ENCODE assay signal across 10 mouse cellular contexts in genomic region chr2:164823969-164824368, GRCm38 (mm10). TPM values are rescaled to one million over a fixed set of nuclear protein-coding genes. Genes with fewer than 3 reads are reported as not detected.
DNase-seq lines count a peak whose midpoint lies in the region; ATAC-seq and TF ChIP-seq lines count a peak whose summit lies in the region.
"Had no signal": no experiment of that assay in that cellular context is flagged by ENCODE, and none has a peak within 500 bp of the region (broad histone marks: within the 10 kb centered on the region; RNA-seq: fewer than 3 reads in every experiment).

No protein-coding gene starts in this region.

- 92% methylated on average over 4 of the region's 4 CpGs for WGBS in intestine, embryonic 14.5 days
- 87% methylated on average over 4 of the region's 4 CpGs for WGBS in intestine, postnatal 0 days
- 95% methylated on average over 4 of the region's 4 CpGs for WGBS in embryonic facial prominence, embryonic 14.5 days
- WGBS in liver, postnatal 0 days (ENCODE audit: insufficient replicate concordance): 92% methylated on average over 4 of the region's 4 CpGs

- H3K27me3 ChIP-seq in intestine, embryonic 14.5 days (replicated peaks; ENCODE audit: control insufficient read depth, insufficient read depth, low read length): no peaks in the 10 kb centered on the region
- no peaks in the 10 kb centered on the region for H3K27me3 ChIP-seq in intestine, postnatal 0 days (replicated peaks; ENCODE audit: control insufficient read depth, insufficient read depth, low read length)
- no peaks in the 10 kb centered on the region for H3K27me3 ChIP-seq in embryonic facial prominence, embryonic 14.5 days (replicated peaks; ENCODE audit: control insufficient read depth, insufficient read depth, low read length)
- H3K27me3 ChIP-seq in liver, postnatal 0 days (ENCODE audit: insufficient read depth, low read length): no peaks in the 10 kb centered on the region

- H3K36me3 ChIP-seq in intestine, embryonic 14.5 days (ENCODE audit: control insufficient read depth, insufficient read depth, low read length): peaks cover 54% of the 10 kb centered on the region
- H3K36me3 ChIP-seq in intestine, postnatal 0 days (ENCODE audit: control insufficient read depth, insufficient read depth): peaks cover 55% of the 10 kb centered on the region
- H3K36me3 ChIP-seq in embryonic facial prominence, embryonic 14.5 days (ENCODE audit: control insufficient read depth, insufficient read depth, low read length): peaks cover 44% of the 10 kb centered on the region
- H3K36me3 ChIP-seq in liver, postnatal 0 days (replicated peaks; ENCODE audit: insufficient read depth, low read length): peaks cover 29% of the 10 kb centered on the region; the same call in 1 of the 2 replicates

- ATAC-seq in intestine, embryonic 14.5 days (replicated peaks; ENCODE audit: low FRiP score, low TSS enrichment, low read depth): no peak
- ATAC-seq in intestine, postnatal 0 days: no peak
- no peak for ATAC-seq in embryonic facial prominence, embryonic 14.5 days (ENCODE audit: low read depth)
- ATAC-seq in liver, postnatal 0 days: no peak

- H3K4me2 ChIP-seq in intestine, embryonic 14.5 days (ENCODE audit: low read length): 0 out of 2 replicates have a peak overlapping the region, but pooled peaks have one; percentile 63
- no peak overlapping the region for H3K4me2 ChIP-seq in intestine, postnatal 0 days (replicated peaks; ENCODE audit: low read depth)
- H3K4me2 ChIP-seq in embryonic facial prominence, embryonic 14.5 days (ENCODE audit: low read depth, low read length): peak overlapping the region; percentile 55
- peak overlapping the region; percentile 91 for H3K4me2 ChIP-seq in liver, postnatal 0 days (ENCODE audit: low read depth, low read length)

- no peak overlapping the region for H3K27ac ChIP-seq in intestine, embryonic 14.5 days (ENCODE audit: low read depth)
- no peak overlapping the region for H3K27ac ChIP-seq in intestine, postnatal 0 days (ENCODE audit: low read depth, low read length)
- no peak overlapping the region for H3K27ac ChIP-seq in embryonic facial prominence, embryonic 14.5 days (replicated peaks; ENCODE audit: low read depth, low read length)
- no peak overlapping the region for H3K27ac ChIP-seq in liver, postnatal 0 days (ENCODE audit: low read depth)

- no peak for TF ChIP-seq CTCF in intestine, postnatal 0 days (IDR thresholded peaks at IDR 0.05; ENCODE audit: low read depth)
- TF ChIP-seq CTCF in liver, postnatal 0 days (IDR thresholded peaks at IDR 0.05; ENCODE audit: low read depth): no peak

- no peaks in the 10 kb centered on the region for H3K9me3 ChIP-seq in intestine, embryonic 14.5 days (ENCODE audit: control insufficient read depth, low read length)
- no peaks in the 10 kb centered on the region for H3K9me3 ChIP-seq in intestine, postnatal 0 days (ENCODE audit: control insufficient read depth)
- no peaks in the 10 kb centered on the region for H3K9me3 ChIP-seq in embryonic facial prominence, embryonic 14.5 days (ENCODE audit: control insufficient read depth, low read length)
- no peaks in the 10 kb centered on the region for H3K9me3 ChIP-seq in liver, postnatal 0 days (ENCODE audit: low read length)

- no peak overlapping the region for H3K9ac ChIP-seq in intestine, embryonic 14.5 days (ENCODE audit: low read length)
- no peak overlapping the region for H3K9ac ChIP-seq in intestine, postnatal 0 days (ENCODE audit: low read depth, low read length)
- no peak overlapping the region for H3K9ac ChIP-seq in embryonic facial prominence, embryonic 14.5 days (ENCODE audit: low read depth, low read length)
- H3K9ac ChIP-seq in liver, postnatal 0 days (replicated peaks): no peak overlapping the region

- peak overlapping the region; percentile 91; the same call in 1 of the 2 replicates for H3K4me3 ChIP-seq in intestine, embryonic 14.5 days (ENCODE audit: low read depth, low read length)
- H3K4me3 ChIP-seq in intestine, postnatal 0 days (ENCODE audit: low read depth, low read length): no peak overlapping the region
- no peak overlapping the region for H3K4me3 ChIP-seq in embryonic facial prominence, embryonic 14.5 days (ENCODE audit: low read depth, low read length)
- H3K4me3 ChIP-seq in liver, postnatal 0 days (ENCODE audit: low read depth, low read length): peak overlapping the region; percentile 75; the same call in 1 of the 2 replicates

- no peak for DNase-seq in intestine, embryonic 14.5 days (ENCODE audit: low spot score)
- DNase-seq in ES-CJ7 (ENCODE audit: low read depth, low spot score): peak; percentile 97
- no peak for DNase-seq in embryonic facial prominence, embryonic 14.5 days (ENCODE audit: low spot score)
- no peak for DNase-seq in liver, postnatal 0 days
- DNase-seq in adrenal gland, postnatal 25 days: no peak
- DNase-seq in urinary bladder, adult 18-20 months (ENCODE audit: low spot score in 2 of 2): no peak
- DNase-seq in thymus, adult 18-20 months: no peak
- DNase-seq: right cerebral cortex, postnatal 14 days had no signal

- peaks cover 10% of the 10 kb centered on the region for H3K4me1 ChIP-seq in intestine, embryonic 14.5 days (replicated peaks; ENCODE audit: control insufficient read depth, insufficient read depth, low read length)
- H3K4me1 ChIP-seq in intestine, postnatal 0 days (replicated peaks; ENCODE audit: control insufficient read depth, insufficient read depth, low read length): no peaks in the 10 kb centered on the region
- peaks cover 3% of the 10 kb centered on the region for H3K4me1 ChIP-seq in embryonic facial prominence, embryonic 14.5 days (ENCODE audit: control insufficient read depth, insufficient read depth, low read length)
- peaks cover 12% of the 10 kb centered on the region for H3K4me1 ChIP-seq in liver, postnatal 0 days (ENCODE audit: insufficient read depth)

- TF ChIP-seq EP300 in liver, postnatal 0 days (IDR thresholded peaks at IDR 0.05; ENCODE audit: low read depth): no peak

RNA-seq across cellular contexts. Expression of gene Zswim1, which starts 1.5 kb away (rescaled TPM):
- polyA plus RNA-seq in intestine, embryonic 14.5 days (2014; fragmentation: Nextera tagmentation; extraction: Ambion mirVana): 16.5 and 17.4 TPM in 2 replicates
- 7.0 and 7.6 TPM in 2 replicates for polyA plus RNA-seq in intestine, postnatal 0 days (2015; fragmentation: Nextera tagmentation; extraction: Ambion mirVana)
- 15.1 and 15.7 TPM in 2 replicates for polyA plus RNA-seq in embryonic facial prominence, embryonic 14.5 days (2014; fragmentation: Nextera tagmentation; extraction: Ambion mirVana)
- 3.1 TPM in 2 replicates for polyA plus RNA-seq in liver, postnatal 0 days (2015; fragmentation: Nextera tagmentation; extraction: Ambion mirVana)
- total RNA-seq in adrenal gland, postnatal 25 days (2021): 11.9 and 14.2 TPM in 2 replicates

RNA-seq across cellular contexts. Expression of gene Spata25, which starts 4.4 kb away (rescaled TPM):
- polyA plus RNA-seq in intestine, embryonic 14.5 days (2014; fragmentation: Nextera tagmentation; extraction: Ambion mirVana): not detected in 2 replicates
- polyA plus RNA-seq in intestine, postnatal 0 days (2015; fragmentation: Nextera tagmentation; extraction: Ambion mirVana): not detected in 2 replicates
- not detected in 2 replicates for polyA plus RNA-seq in embryonic facial prominence, embryonic 14.5 days (2014; fragmentation: Nextera tagmentation; extraction: Ambion mirVana)
- polyA plus RNA-seq in liver, postnatal 0 days (2015; fragmentation: Nextera tagmentation; extraction: Ambion mirVana): not detected in 2 replicates
- not detected in 2 replicates for total RNA-seq in adrenal gland, postnatal 25 days (2021)
- total RNA-seq: megakaryocyte-erythroid progenitor cell, adult 5-6 weeks had no signal

RNA-seq across cellular contexts. Expression of gene Ctsa, which starts 8.7 kb away (rescaled TPM):
- 155 and 168 TPM in 2 replicates for polyA plus RNA-seq in intestine, embryonic 14.5 days (2014; fragmentation: Nextera tagmentation; extraction: Ambion mirVana)
- polyA plus RNA-seq in intestine, postnatal 0 days (2015; fragmentation: Nextera tagmentation; extraction: Ambion mirVana): 1,079 and 1,142 TPM in 2 replicates
- 140 and 154 TPM in 2 replicates for polyA plus RNA-seq in embryonic facial prominence, embryonic 14.5 days (2014; fragmentation: Nextera tagmentation; extraction: Ambion mirVana)
- polyA plus RNA-seq in liver, postnatal 0 days (2015; fragmentation: Nextera tagmentation; extraction: Ambion mirVana): 101 and 109 TPM in 2 replicates
- 108 and 121 TPM in 2 replicates for total RNA-seq in adrenal gland, postnatal 25 days (2021)

RNA-seq across cellular contexts. Expression of gene Neurl2, which starts 9.3 kb away (rescaled TPM):
- polyA plus RNA-seq in intestine, embryonic 14.5 days (2014; fragmentation: Nextera tagmentation; extraction: Ambion mirVana): 6.7 and 7.7 TPM in 2 replicates
- polyA plus RNA-seq in intestine, postnatal 0 days (2015; fragmentation: Nextera tagmentation; extraction: Ambion mirVana): 4.6 and 5.7 TPM in 2 replicates
- 8.3 and 9.1 TPM in 2 replicates for polyA plus RNA-seq in embryonic facial prominence, embryonic 14.5 days (2014; fragmentation: Nextera tagmentation; extraction: Ambion mirVana)
- 2.5 and 3.1 TPM in 2 replicates for polyA plus RNA-seq in liver, postnatal 0 days (2015; fragmentation: Nextera tagmentation; extraction: Ambion mirVana)
- total RNA-seq in adrenal gland, postnatal 25 days (2021): 1.3 and 2.2 TPM in 2 replicates

RNA-seq across cellular contexts. Expression of gene Zswim3, which starts 19.1 kb away (rescaled TPM):
- 8.9 and 11.4 TPM in 2 replicates for polyA plus RNA-seq in intestine, embryonic 14.5 days (2014; fragmentation: Nextera tagmentation; extraction: Ambion mirVana)
- polyA plus RNA-seq in intestine, postnatal 0 days (2015; fragmentation: Nextera tagmentation; extraction: Ambion mirVana): 3.7 and 4.2 TPM in 2 replicates
- 6.0 and 6.4 TPM in 2 replicates for polyA plus RNA-seq in embryonic facial prominence, embryonic 14.5 days (2014; fragmentation: Nextera tagmentation; extraction: Ambion mirVana)
- 2.0 and 2.2 TPM in 2 replicates for polyA plus RNA-seq in liver, postnatal 0 days (2015; fragmentation: Nextera tagmentation; extraction: Ambion mirVana)
- total RNA-seq in adrenal gland, postnatal 25 days (2021): 4.3 and 5.5 TPM in 2 replicates

Comparison
In these comparisons a context has a peak if more than half of its experiments do, and no peak if none do; other contexts are left out.
1. H3K4me3 ChIP-seq: peak in intestine, embryonic 14.5 days (single experiment) and liver, postnatal 0 days (single experiment); none in intestine, postnatal 0 days (single experiment) and embryonic facial prominence, embryonic 14.5 days (single experiment).